Mouse (Mus musculus) heart, embryonic 16.5 days (tissue): Measurements from ENCODE around the gene Isoc2a. TPM values are rescaled to one million over a fixed set of nuclear protein-coding genes. Genes with fewer than 3 reads are reported as not detected.
"Not testable (repeated sequence)": the region's sequence is repeated elsewhere in the genome, so short reads cannot be mapped to it uniquely, and the experiment has no call there.

ENCODE experiments used
- ATAC-seq: fragments of 200-750 bp; cut with Nextera tagmentation; replicated peaks from 2 replicates; pipeline ENCODE4 v1.8.0; 2017; ENCODE audit warnings: moderate number of reproducible peaks; ENCODE audit not compliant: insufficient read depth, low FRiP score; ENCODE audit errors: extremely low read depth
- H3K27ac ChIP-seq: fragments of 300-500 bp; sonication (generic); 2 replicates; pipeline ENCODE4 v1.5.1; 2014; ENCODE audit warnings: mild to moderate bottlenecking, low read length, control low read depth, moderate library complexity
- H3K27me3 ChIP-seq: fragments of 300-500 bp; sonication (generic); 2 replicates; pipeline ENCODE4 v1.6.1; 2014; ENCODE audit warnings: low read length, mixed read lengths; ENCODE audit not compliant: control insufficient read depth, insufficient read depth
- H3K36me3 ChIP-seq: fragments of 300-500 bp; sonication (generic); 2 replicates; pipeline ENCODE4 v1.6.1; 2014; ENCODE audit not compliant: control insufficient read depth, insufficient read depth
- H3K4me1 ChIP-seq: fragments of 300-500 bp; sonication (generic); 2 replicates; pipeline ENCODE4 v1.6.1; 2014; ENCODE audit warnings: low read length, mixed read lengths; ENCODE audit not compliant: control insufficient read depth, insufficient read depth
- H3K4me2 ChIP-seq: fragments of 300-500 bp; sonication (generic); 2 replicates; pipeline ENCODE4 v1.6.1; 2014; ENCODE audit warnings: low read depth, mild to moderate bottlenecking, control low read depth, low read length
- H3K4me3 ChIP-seq: fragments of 300-500 bp; sonication (generic); 2 replicates; pipeline ENCODE4 v1.5.1; 2014; ENCODE audit warnings: mild to moderate bottlenecking, control low read depth, low read length
- H3K9ac ChIP-seq: fragments of 300-500 bp; sonication (generic); 2 replicates; pipeline ENCODE4 v1.6.1; 2014; ENCODE audit warnings: low read length, control low read depth
- H3K9me3 ChIP-seq: fragments of 300-500 bp; sonication (generic); replicated peaks from 2 replicates; pipeline ENCODE4 v1.6.1; 2016; ENCODE audit warnings: low read length; ENCODE audit not compliant: control insufficient read depth
- WGBS: fragments of 180-500 bp; shearing (Covaris S2); extraction: QIAGEN DNeasy Blood & Tissue Kit; methylation state at CpG from one replicate; pipeline ENCODE4 v1.1.7; 2014; 5-methylcytosine and 5-hydroxymethylcytosine counted together
- polyA plus RNA-seq: library from polyadenylated mRNA; unstranded; fragments of >200 nt; fragmentation: Nextera tagmentation; extraction: Ambion mirVana; gene quantifications from 2 replicates; pipeline ENCODE4 v1.2.1, GENCODE M21; 2015

The Isoc2a gene
- polyA plus RNA-seq, 1 experiment from 2014 or later: 2.0 TPM

- not testable (repeated sequence) for H3K4me2 ChIP-seq, H3K9me3 ChIP-seq, ATAC-seq, H3K9ac ChIP-seq, H3K36me3 ChIP-seq, H3K4me3 ChIP-seq, H3K27ac ChIP-seq, H3K27me3 ChIP-seq
- peaks cover 11% of the 10 kb centered on the region for H3K4me1 ChIP-seq
- 66% methylated on average over 3 of the region's 3 CpGs for WGBS
These were observed 16.0 kb upstream of the Isoc2a start for GRCm38 (mm10) chr7:4860926-4861325.

GRCm38 (mm10) chr7:4863041-4863440 is 13.9 kb upstream of the Isoc2a start:
- 13% methylated on average over 1 of the region's 1 CpGs for WGBS
- H3K27me3 ChIP-seq: peaks cover 4% of the 10 kb centered on the region; the same call in 1 of the 2 replicates
- no peak overlapping the region for H3K4me2 ChIP-seq
- H3K9me3 ChIP-seq: no peaks in the 10 kb centered on the region
- peaks cover 19% of the 10 kb centered on the region for H3K4me1 ChIP-seq
- H3K36me3 ChIP-seq: no peaks in the 10 kb centered on the region
- no peak overlapping the region for H3K4me3 ChIP-seq
- no peak for ATAC-seq
- peak overlapping the region; percentile 77 for H3K27ac ChIP-seq
- no peak overlapping the region for H3K9ac ChIP-seq

GRCm38 (mm10) chr7:4863541-4864080 is 13.3 kb upstream of the Isoc2a start:
- Histone ChIP-seq H3K4me2 (no peak overlapping the region), H3K9ac (no peak overlapping the region), H3K27ac (peak overlapping the region; percentile 77), H3K27me3 (peaks cover 1% of the 10 kb centered on the region; the same call in 1 of the 2 replicates), H3K36me3 (no peaks in the 10 kb centered on the region), H3K4me1 (peaks cover 19% of the 10 kb centered on the region), H3K4me3 (no peak overlapping the region), H3K9me3 (no peaks in the 10 kb centered on the region)
- 63% methylated on average over 7 of the region's 7 CpGs for WGBS
- no peak for ATAC-seq

- 85% methylated on average over 5 of the region's 5 CpGs for WGBS
- H3K4me1 ChIP-seq: peaks cover 19% of the 10 kb centered on the region
- no peaks in the 10 kb centered on the region for H3K36me3 ChIP-seq
- no peaks in the 10 kb centered on the region for H3K9me3 ChIP-seq
- H3K4me3 ChIP-seq: no peak overlapping the region
- no peak overlapping the region for H3K4me2 ChIP-seq
- H3K9ac ChIP-seq: no peak overlapping the region
- no peaks in the 10 kb centered on the region for H3K27me3 ChIP-seq
- ATAC-seq: no peak
- H3K27ac ChIP-seq: no peak overlapping the region
These were observed 12.7 kb upstream of the Isoc2a start for GRCm38 (mm10) chr7:4864130-4864845.

GRCm38 (mm10) chr7:4865090-4865489 is 11.9 kb upstream of the Isoc2a start:
- peak overlapping the region; percentile 80; the same call in 1 of the 2 replicates for H3K4me2 ChIP-seq
- H3K9me3 ChIP-seq: no peaks in the 10 kb centered on the region
- H3K27ac ChIP-seq: no peak overlapping the region
- no peaks in the 10 kb centered on the region for H3K36me3 ChIP-seq
- no peak overlapping the region for H3K9ac ChIP-seq
- no peak for ATAC-seq
- peak overlapping the region; percentile 63; the same call in 1 of the 2 replicates for H3K4me3 ChIP-seq
- H3K4me1 ChIP-seq: peaks cover 19% of the 10 kb centered on the region
- no peaks in the 10 kb centered on the region for H3K27me3 ChIP-seq
- 71% methylated on average over 5 of the region's 5 CpGs for WGBS

GRCm38 (mm10) chr7:4865579-4866493 is 11.1 kb upstream of the Isoc2a start:
- Histone ChIP-seq H3K4me3 (peak overlapping the region; percentile 63), H3K27ac (peak overlapping the region; percentile 74), H3K9ac (peak overlapping the region; percentile 79), H3K4me2 (peak overlapping the region; percentile 80), H3K36me3 (no peaks in the 10 kb centered on the region), H3K9me3 (no peaks in the 10 kb centered on the region), H3K27me3 (no peaks in the 10 kb centered on the region), H3K4me1 (peaks cover 19% of the 10 kb centered on the region)
- WGBS: 5% methylated on average over 40 of the region's 40 CpGs
- peak; percentile 100 for ATAC-seq

GRCm38 (mm10) chr7:4866631-4867180 is 10.2 kb upstream of the Isoc2a start:
- Histone ChIP-seq H3K4me3 (peak overlapping the region; percentile 63), H3K4me2 (peak overlapping the region; percentile 69), H3K27ac (peak overlapping the region; percentile 61), H3K9me3 (no peaks in the 10 kb centered on the region), H3K4me1 (peaks cover 19% of the 10 kb centered on the region), H3K27me3 (no peaks in the 10 kb centered on the region), H3K36me3 (no peaks in the 10 kb centered on the region), H3K9ac (peak overlapping the region; percentile 78)
- ATAC-seq: no peak
- WGBS: 43% methylated on average over 10 of the region's 10 CpGs

GRCm38 (mm10) chr7:4870133-4870532 is 6.8 kb upstream of the Isoc2a start, which contains the start of gene Isoc2b:
TSS of gene Isoc2b (minus strand) at chr7:4870258.
- 58% methylated on average over 6 of the region's 6 CpGs for WGBS
- peaks cover 11% of the 10 kb centered on the region for H3K4me1 ChIP-seq
- no peak within 1 kb of the TSS for H3K4me2 ChIP-seq
- no peak for ATAC-seq
- H3K27me3 ChIP-seq: no peaks in the 10 kb centered on the region
- no peaks in the 10 kb centered on the region for H3K9me3 ChIP-seq
- no peak within 1 kb of the TSS for H3K4me3 ChIP-seq
- H3K36me3 ChIP-seq: no peaks in the 10 kb centered on the region
- H3K9ac ChIP-seq: no peak within 1 kb of the TSS
- no peak within 1 kb of the TSS for H3K27ac ChIP-seq
